ENCODE assay signal across 18 mouse cellular contexts in genomic region chr5:122506462-122506861, GRCm38 (mm10). TPM values are rescaled to one million over a fixed set of nuclear protein-coding genes. Genes with fewer than 3 reads are reported as not detected.
DNase-seq lines count a peak whose midpoint lies in the region; ATAC-seq and TF ChIP-seq lines count a peak whose summit lies in the region.
"Had no signal": no experiment of that assay in that cellular context is flagged by ENCODE, and none has a peak within 500 bp of the region (broad histone marks: within the 10 kb centered on the region; RNA-seq: fewer than 3 reads in every experiment).

No protein-coding gene starts in this region.

- no peak overlapping the region for H3K27ac ChIP-seq in hindbrain, postnatal 0 days
- H3K27ac ChIP-seq in hindbrain, embryonic 12.5 days: no peak overlapping the region
- no peak overlapping the region for H3K27ac ChIP-seq in lung, embryonic 14.5 days (ENCODE audit: low read depth)
- no peak overlapping the region for H3K27ac ChIP-seq in stomach, postnatal 0 days (replicated peaks)
- no peak overlapping the region for H3K27ac ChIP-seq in forebrain, embryonic 16.5 days (ENCODE audit: low read length)
- H3K27ac ChIP-seq: embryonic facial prominence, embryonic 10.5 days; hindbrain, embryonic 13.5 days; limb, embryonic 15.5 days; midbrain, embryonic 15.5 days had no signal

- no peaks in the 10 kb centered on the region for H3K9me3 ChIP-seq in hindbrain, postnatal 0 days (ENCODE audit: low read length)
- no peaks in the 10 kb centered on the region for H3K9me3 ChIP-seq in hindbrain, embryonic 12.5 days (replicated peaks)
- H3K9me3 ChIP-seq in lung, embryonic 14.5 days (ENCODE audit: low read depth, low read length): peaks cover 4% of the 10 kb centered on the region; the same call in 1 of the 2 replicates
- no peaks in the 10 kb centered on the region for H3K9me3 ChIP-seq in stomach, postnatal 0 days (ENCODE audit: control insufficient read depth, low read length)
- H3K9me3 ChIP-seq in forebrain, embryonic 16.5 days (ENCODE audit: control insufficient read depth, low read length): 0 out of 2 replicates have a peak, but pooled peaks cover 5% of the 10 kb centered on the region
- H3K9me3 ChIP-seq: limb, embryonic 15.5 days; midbrain, embryonic 15.5 days had no signal

- WGBS in hindbrain, postnatal 0 days: 81% methylated on average over 3 of the region's 3 CpGs
- 87% methylated on average over 3 of the region's 3 CpGs for WGBS in hindbrain, embryonic 12.5 days
- WGBS in lung, embryonic 14.5 days: 83% methylated on average over 3 of the region's 3 CpGs
- WGBS in stomach, postnatal 0 days: 82% methylated on average over 3 of the region's 3 CpGs
- 80% methylated on average over 3 of the region's 3 CpGs for WGBS in forebrain, embryonic 16.5 days

- no peak for DNase-seq in hindbrain, postnatal 0 days (ENCODE audit: low spot score)
- DNase-seq in lung, embryonic 14.5 days: no peak
- no peak for DNase-seq in lung, adult 18-20 months
- DNase-seq in ZHBTc4 (ENCODE audit: low read depth, low spot score): peak; percentile 60
- no peak for DNase-seq in stomach, postnatal 0 days (ENCODE audit: low spot score)
- DNase-seq: cerebellum, postnatal 14 days; gastrocnemius, postnatal 10 days; kidney, adult 11 months; kidney, postnatal 25 days; lung, postnatal 10 days had no signal

- ATAC-seq in hindbrain, postnatal 0 days: no peak
- ATAC-seq in hindbrain, embryonic 12.5 days (ENCODE audit: low FRiP score): no peak
- ATAC-seq in lung, embryonic 14.5 days (ENCODE audit: insufficient read depth): no peak
- no peak for ATAC-seq in stomach, postnatal 0 days (ENCODE audit: low FRiP score, low TSS enrichment)
- no peak for ATAC-seq in forebrain, embryonic 16.5 days
- ATAC-seq: forebrain, embryonic 14.5 days; midbrain, embryonic 15.5 days had no signal

- TF ChIP-seq EP300 in stomach, postnatal 0 days (optimal IDR thresholded peaks at IDR 0.05): no peak

- no peaks in the 10 kb centered on the region for H3K27me3 ChIP-seq in hindbrain, postnatal 0 days (ENCODE audit: insufficient read depth, low read length)
- H3K27me3 ChIP-seq in hindbrain, embryonic 12.5 days: no peaks in the 10 kb centered on the region
- no peaks in the 10 kb centered on the region for H3K27me3 ChIP-seq in lung, embryonic 14.5 days (ENCODE audit: insufficient read depth, low read length)
- no peaks in the 10 kb centered on the region for H3K27me3 ChIP-seq in stomach, postnatal 0 days (ENCODE audit: control insufficient read depth, insufficient read depth, low read length)
- H3K27me3 ChIP-seq in forebrain, embryonic 16.5 days (replicated peaks; ENCODE audit: control insufficient read depth, insufficient read depth, low read length): no peaks in the 10 kb centered on the region
- H3K27me3 ChIP-seq: CH12.LX; hindbrain, embryonic 13.5 days; limb, embryonic 15.5 days; midbrain, embryonic 15.5 days had no signal

- no peak overlapping the region for H3K4me3 ChIP-seq in hindbrain, postnatal 0 days (ENCODE audit: low read length)
- H3K4me3 ChIP-seq in hindbrain, embryonic 12.5 days: no peak overlapping the region
- no peak overlapping the region for H3K4me3 ChIP-seq in lung, embryonic 14.5 days (ENCODE audit: low read depth, low read length)
- H3K4me3 ChIP-seq in stomach, postnatal 0 days (ENCODE audit: low read depth, low read length): no peak overlapping the region
- H3K4me3 ChIP-seq in forebrain, embryonic 16.5 days (replicated peaks; ENCODE audit: low read length): no peak overlapping the region
- H3K4me3 ChIP-seq: embryonic facial prominence, embryonic 10.5 days; hindbrain, embryonic 13.5 days; limb, embryonic 15.5 days; midbrain, embryonic 15.5 days had no signal

- no peak overlapping the region for H3K9ac ChIP-seq in hindbrain, postnatal 0 days (replicated peaks; ENCODE audit: low read length)
- no peak overlapping the region for H3K9ac ChIP-seq in hindbrain, embryonic 12.5 days
- H3K9ac ChIP-seq in lung, embryonic 14.5 days: no peak overlapping the region
- H3K9ac ChIP-seq in stomach, postnatal 0 days (ENCODE audit: low read length): no peak overlapping the region
- H3K9ac ChIP-seq in forebrain, embryonic 16.5 days (replicated peaks; ENCODE audit: low read depth, low read length): no peak overlapping the region
- H3K9ac ChIP-seq: hindbrain, embryonic 13.5 days; limb, embryonic 15.5 days; midbrain, embryonic 15.5 days had no signal

- TF ChIP-seq CTCF in hindbrain, postnatal 0 days (IDR thresholded peaks at IDR 0.05; ENCODE audit: low read depth): peak; percentile 42
- peak; percentile 41 for TF ChIP-seq CTCF in lung, embryonic 14.5 days (IDR thresholded peaks at IDR 0.05; ENCODE audit: low read depth)
- peak; percentile 53 for TF ChIP-seq CTCF in stomach, postnatal 0 days (IDR thresholded peaks at IDR 0.05; ENCODE audit: low read depth)

- no peaks in the 10 kb centered on the region for H3K36me3 ChIP-seq in hindbrain, postnatal 0 days (ENCODE audit: insufficient read depth, low read length)
- H3K36me3 ChIP-seq in hindbrain, embryonic 12.5 days: no peaks in the 10 kb centered on the region
- no peaks in the 10 kb centered on the region for H3K36me3 ChIP-seq in lung, embryonic 14.5 days (ENCODE audit: insufficient read depth)
- no peaks in the 10 kb centered on the region for H3K36me3 ChIP-seq in stomach, postnatal 0 days (ENCODE audit: control insufficient read depth, insufficient read depth, low read length)
- no peaks in the 10 kb centered on the region for H3K36me3 ChIP-seq in forebrain, embryonic 16.5 days (ENCODE audit: control insufficient read depth, insufficient read depth)
- H3K36me3 ChIP-seq: embryonic facial prominence, embryonic 10.5 days; hindbrain, embryonic 13.5 days; limb, embryonic 15.5 days; midbrain, embryonic 15.5 days had no signal

- no peak overlapping the region for H3K4me2 ChIP-seq in hindbrain, postnatal 0 days (ENCODE audit: low read depth, low read length)
- H3K4me2 ChIP-seq in hindbrain, embryonic 12.5 days (replicated peaks): no peak overlapping the region
- H3K4me2 ChIP-seq in lung, embryonic 14.5 days: no peak overlapping the region
- no peak overlapping the region for H3K4me2 ChIP-seq in stomach, postnatal 0 days (replicated peaks; ENCODE audit: low read depth)
- no peak overlapping the region for H3K4me2 ChIP-seq in forebrain, embryonic 16.5 days (ENCODE audit: low read length)
- H3K4me2 ChIP-seq: hindbrain, embryonic 13.5 days; limb, embryonic 15.5 days; midbrain, embryonic 15.5 days had no signal

- peaks cover 6% of the 10 kb centered on the region; the same call in 1 of the 2 replicates for H3K4me1 ChIP-seq in hindbrain, postnatal 0 days (ENCODE audit: insufficient read depth, low read length)
- peaks cover 23% of the 10 kb centered on the region for H3K4me1 ChIP-seq in hindbrain, embryonic 12.5 days
- H3K4me1 ChIP-seq in lung, embryonic 14.5 days (ENCODE audit: insufficient read depth): peaks cover 6% of the 10 kb centered on the region
- H3K4me1 ChIP-seq in stomach, postnatal 0 days (replicated peaks; ENCODE audit: control insufficient read depth, insufficient read depth): peaks cover 5% of the 10 kb centered on the region; the same call in 1 of the 2 replicates
- H3K4me1 ChIP-seq in forebrain, embryonic 16.5 days (replicated peaks; ENCODE audit: control insufficient read depth, insufficient read depth, low read length): peaks cover 18% of the 10 kb centered on the region

RNA-seq across cellular contexts. Expression of gene Atp2a2, which starts 4.4 kb away (rescaled TPM):
- 200 and 204 TPM in 2 replicates for total RNA-seq in hindbrain, postnatal 0 days (2014; rRNA removed)
- 46.2 and 47.4 TPM in 2 replicates for polyA plus RNA-seq in hindbrain, postnatal 0 days (2015; fragmentation: Nextera tagmentation; extraction: Ambion mirVana)
- 69.6 and 70.9 TPM in 2 replicates for polyA plus RNA-seq in hindbrain, embryonic 12.5 days (2016; fragmentation: Nextera tagmentation; extraction: Ambion mirVana)
- polyA plus RNA-seq in lung, embryonic 14.5 days (2014; fragmentation: Nextera tagmentation; extraction: Ambion mirVana): 43.8 and 45.5 TPM in 2 replicates
- 24.0 and 27.0 TPM in 2 replicates for polyA plus RNA-seq in stomach, postnatal 0 days (2015; fragmentation: Nextera tagmentation; extraction: Ambion mirVana)
- polyA plus RNA-seq in forebrain, embryonic 16.5 days (2015; fragmentation: Nextera tagmentation; extraction: Ambion mirVana): 39.6 and 42.8 TPM in 2 replicates
